Mouse (Mus musculus): Measurements from ENCODE around the gene Srm.
A peak's percentile ranks its signal among the peaks of the same experiment; 100 is the strongest.

Gene Srm

GRCm38 (mm10) chr4:148632013-148632692, 40.9 kb downstream of the Srm start:
- DNase-seq (ENCODE audit: inconsistent age in 2 of 2, low spot score in 1 of 2), result no peak

GRCm38 (mm10) chr4:148633395-148634061, 42.2 kb downstream of the Srm start:
- DNase-seq (ENCODE audit: inconsistent age in 2 of 2, low spot score in 1 of 2), result peak in 1 of 2 experiments; percentile 79

GRCm38 (mm10) chr4:148635309-148635708, 44.0 kb downstream of the Srm start:
- no peak for DNase-seq (ENCODE audit: inconsistent age in 2 of 2, low spot score in 1 of 2)

GRCm38 (mm10) chr4:148638302-148638701, 47.0 kb downstream of the Srm start:
- DNase-seq (ENCODE audit: inconsistent age in 2 of 2, low spot score in 1 of 2), result no peak

GRCm38 (mm10) chr4:148639455-148639854, 48.2 kb downstream of the Srm start:
- DNase-seq (ENCODE audit: inconsistent age in 2 of 2, low spot score in 1 of 2), result no peak

- no peak for DNase-seq (ENCODE audit: inconsistent age in 2 of 2, low spot score in 1 of 2)
These were observed 49.8 kb downstream of the Srm start for GRCm38 (mm10) chr4:148641121-148641520.

- DNase-seq (ENCODE audit: inconsistent age in 2 of 2, low spot score in 1 of 2), result no peak
These were observed 52.2 kb downstream of the Srm start, which contains the start of gene Gm572 for GRCm38 (mm10) chr4:148643291-148644156. TSS of gene Gm572 (plus strand) at chr4:148643317.

- peak; percentile 50 to 83 for DNase-seq (ENCODE audit: inconsistent age in 2 of 2, low spot score in 1 of 2)
These were observed 52.8 kb downstream of the Srm start for GRCm38 (mm10) chr4:148644157-148644511.
